Mouse (Mus musculus): ENCODE measurements at regions not wholly inside any gene's neighbourhood (a gene's known extent, or its start where the extent isn't known, plus 50 kb on each side); places are given as distances from the start of the nearest gene placed in this dataset.

GRCm38 (mm10) chr13:47948098-47948865, 312.7 kb upstream of the Id4 start:
- DNase-seq (ENCODE audit: extremely low spot score, low read depth, low spot score): no peak

GRCm38 (mm10) chr13:47950456-47950855, 310.6 kb upstream of the Id4 start:
- DNase-seq (ENCODE audit: extremely low spot score, low read depth, low spot score): no peak

GRCm38 (mm10) chr13:47951043-47951442, 310.0 kb upstream of the Id4 start:
- no peak for DNase-seq (ENCODE audit: extremely low spot score, low read depth, low spot score)

- no peak for DNase-seq (ENCODE audit: extremely low spot score, low read depth, low spot score)
Observed at GRCm38 (mm10) chr13:47952946-47953345, 308.1 kb upstream of the Id4 start.

GRCm38 (mm10) chr13:47953776-47954175, 307.3 kb upstream of the Id4 start:
- DNase-seq (ENCODE audit: extremely low spot score, low read depth, low spot score): no peak

- DNase-seq (ENCODE audit: extremely low spot score, low read depth, low spot score): no peak
Observed at GRCm38 (mm10) chr13:47955504-47955903, 305.5 kb upstream of the Id4 start.

GRCm38 (mm10) chr13:47957662-47958061, 303.4 kb upstream of the Id4 start:
- no peak for DNase-seq (ENCODE audit: extremely low spot score, low read depth, low spot score)

- DNase-seq (ENCODE audit: extremely low spot score, low read depth, low spot score): no peak
Observed at GRCm38 (mm10) chr13:47974216-47974615, 286.8 kb upstream of the Id4 start.

- DNase-seq (ENCODE audit: extremely low spot score, low read depth, low spot score): no peak
Observed at GRCm38 (mm10) chr13:47974756-47975515, 286.1 kb upstream of the Id4 start.

GRCm38 (mm10) chr13:47998495-47998894, 262.5 kb upstream of the Id4 start:
- no peak for DNase-seq (ENCODE audit: extremely low spot score, low read depth, low spot score)

- no peak for DNase-seq (ENCODE audit: extremely low spot score, low read depth, low spot score)
Observed at GRCm38 (mm10) chr13:47999399-47999798, 261.6 kb upstream of the Id4 start.

GRCm38 (mm10) chr13:48003126-48003525, 257.9 kb upstream of the Id4 start:
- DNase-seq (ENCODE audit: extremely low spot score, low read depth, low spot score): no peak

GRCm38 (mm10) chr13:48013336-48013750, 247.7 kb upstream of the Id4 start:
- no peak for DNase-seq (ENCODE audit: extremely low spot score, low read depth, low spot score)

GRCm38 (mm10) chr13:48015296-48015695, 245.7 kb upstream of the Id4 start:
- no peak for DNase-seq (ENCODE audit: extremely low spot score, low read depth, low spot score)

GRCm38 (mm10) chr13:48016051-48016450, 245.0 kb upstream of the Id4 start:
- no peak for DNase-seq (ENCODE audit: extremely low spot score, low read depth, low spot score)

- no peak for DNase-seq (ENCODE audit: extremely low spot score, low read depth, low spot score)
Observed at GRCm38 (mm10) chr13:48016606-48017005, 244.4 kb upstream of the Id4 start.

GRCm38 (mm10) chr13:48017649-48018048, 243.4 kb upstream of the Id4 start:
- no peak for DNase-seq (ENCODE audit: extremely low spot score, low read depth, low spot score)

GRCm38 (mm10) chr13:48018606-48019005, 242.4 kb upstream of the Id4 start:
- DNase-seq (ENCODE audit: extremely low spot score, low read depth, low spot score): no peak

- DNase-seq (ENCODE audit: extremely low spot score, low read depth, low spot score): no peak
Observed at GRCm38 (mm10) chr13:48022958-48023615, 237.9 kb upstream of the Id4 start.

GRCm38 (mm10) chr13:48027775-48028489, 233.1 kb upstream of the Id4 start:
- no peak for DNase-seq (ENCODE audit: extremely low spot score, low read depth, low spot score)

GRCm38 (mm10) chr13:48031491-48031890, 229.5 kb upstream of the Id4 start:
- DNase-seq (ENCODE audit: extremely low spot score, low read depth, low spot score): no peak

All from hindlimb bud, embryonic 11.5 days (tissue).